Mouse (Mus musculus) forebrain, embryonic 15.5 days (tissue): ENCODE data around the gene Adam8. TPM values are rescaled to one million over a fixed set of nuclear protein-coding genes. Genes with fewer than 3 reads are reported as not detected.

Source experiments
- ATAC-seq: fragments of 200-750 bp; cut with Nextera tagmentation; replicated peaks from 2 replicates; pipeline ENCODE4 v1.8.0; 2017; ENCODE audit warnings: mild to moderate bottlenecking, moderate TSS enrichment, moderate library complexity
- H3K27ac ChIP-seq: fragments of 300-500 bp; sonication (generic); replicated peaks from 2 replicates; pipeline ENCODE4 v1.5.1; 2015; ENCODE audit warnings: mild to moderate bottlenecking, inconsistent platforms
- H3K27me3 ChIP-seq: fragments of 300-500 bp; sonication (generic); 2 replicates; pipeline ENCODE4 v1.6.1; 2015; ENCODE audit warnings: inconsistent platforms
- H3K36me3 ChIP-seq: fragments of 300-500 bp; sonication (generic); 2 replicates; pipeline ENCODE4 v1.6.1; 2015; ENCODE audit warnings: mild to moderate bottlenecking, inconsistent platforms
- H3K4me1 ChIP-seq: fragments of 300-500 bp; sonication (generic); 2 replicates; pipeline ENCODE4 v1.6.1; 2015; ENCODE audit warnings: inconsistent platforms
- H3K4me2 ChIP-seq: fragments of 300-500 bp; sonication (generic); replicated peaks from 2 replicates; pipeline ENCODE4 v1.6.1; 2015; ENCODE audit warnings: mild to moderate bottlenecking, inconsistent platforms
- H3K4me3 ChIP-seq: fragments of 300-500 bp; sonication (generic); 2 replicates; pipeline ENCODE4 v1.5.1; 2015; ENCODE audit warnings: mild to moderate bottlenecking, inconsistent platforms
- H3K9ac ChIP-seq: fragments of 300-500 bp; sonication (generic); replicated peaks from 2 replicates; pipeline ENCODE4 v1.6.1; 2015; ENCODE audit warnings: mild to moderate bottlenecking, inconsistent platforms
- H3K9me3 ChIP-seq: fragments of 300-500 bp; sonication (generic); 2 replicates; pipeline ENCODE4 v1.6.1; 2016; ENCODE audit warnings: inconsistent platforms
- WGBS: fragments of 180-500 bp; shearing (Covaris S2); methylation state at CpG from one replicate; pipeline ENCODE4 v1.1.7; 2015; ENCODE audit warnings: mixed read lengths; 5-methylcytosine and 5-hydroxymethylcytosine counted together
- polyA plus RNA-seq: library from polyadenylated mRNA; unstranded; fragments of >200 nt; fragmentation: Nextera tagmentation; extraction: Ambion mirVana; gene quantifications from 2 replicates; pipeline ENCODE4 v1.2.1, GENCODE M21; 2015

Adam8 gene
- polyA plus RNA-seq, 1 experiment from 2014 or later = 3.1 TPM

GRCm38 (mm10) chr7:140001086-140001740, 8.9 kb upstream of the Adam8 start:
- Histone ChIP-seq H3K9ac (no peak overlapping the region), H3K4me1 (no peaks in the 10 kb centered on the region), H3K4me3 (no peak overlapping the region), H3K36me3 (peaks cover 78% of the 10 kb centered on the region), H3K27ac (no peak overlapping the region), H3K4me2 (no peak overlapping the region), H3K9me3 (no peaks in the 10 kb centered on the region), H3K27me3 (no peaks in the 10 kb centered on the region)
- WGBS = 49% methylated on average over 12 of the region's 12 CpGs
- ATAC-seq = no peak

DNA sequence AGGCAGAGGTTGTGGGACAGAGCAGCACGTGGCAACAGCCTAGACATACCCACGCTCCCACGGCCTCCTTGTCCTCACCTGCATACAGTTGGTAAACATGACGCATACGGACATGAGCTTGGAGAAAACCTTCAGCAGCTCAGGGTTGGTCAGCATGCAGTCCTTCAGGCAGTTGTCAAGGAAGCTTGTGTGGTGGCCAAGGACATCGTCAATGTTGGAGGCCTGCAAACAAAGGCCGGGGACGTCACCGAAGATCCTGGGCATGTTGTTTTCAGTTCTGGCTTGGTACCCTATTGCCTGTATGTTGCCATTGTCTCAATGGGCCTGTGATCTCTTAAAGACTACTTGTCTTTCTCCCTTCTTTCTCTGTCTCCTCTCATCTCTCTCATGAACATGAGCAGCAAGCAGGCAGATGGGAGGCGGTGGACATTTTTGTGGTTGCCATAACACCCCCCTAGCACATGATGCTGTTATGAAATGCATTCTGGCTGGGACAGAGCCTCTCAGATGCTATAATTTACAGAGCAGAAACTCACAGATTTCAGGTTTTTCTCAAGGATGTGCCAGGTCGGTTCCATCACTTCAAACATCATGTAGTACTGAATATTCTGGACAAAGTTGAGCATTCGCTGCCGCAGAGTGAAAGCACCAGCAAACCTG, 6.5 kb upstream of the Adam8 start:
- ATAC-seq = no peak
- H3K9me3 ChIP-seq = no peaks in the 10 kb centered on the region
- H3K9ac ChIP-seq = no peak overlapping the region
- WGBS = 95% methylated on average over 13 of the region's 13 CpGs
- H3K4me3 ChIP-seq = no peak overlapping the region
- H3K4me1 ChIP-seq = no peaks in the 10 kb centered on the region
- no peaks in the 10 kb centered on the region for H3K27me3 ChIP-seq
- no peak overlapping the region for H3K27ac ChIP-seq
- H3K36me3 ChIP-seq = peaks cover 71% of the 10 kb centered on the region
- no peak overlapping the region for H3K4me2 ChIP-seq

- WGBS = 23% methylated on average over 3 of the region's 3 CpGs
- ATAC-seq = peak; percentile 66; the same call in 1 of the 2 replicates
- Histone ChIP-seq H3K4me3 (no peak overlapping the region), H3K9me3 (no peaks in the 10 kb centered on the region), H3K4me2 (no peak overlapping the region), H3K4me1 (no peaks in the 10 kb centered on the region), H3K27ac (no peak overlapping the region), H3K36me3 (peaks cover 46% of the 10 kb centered on the region), H3K9ac (no peak overlapping the region), H3K27me3 (no peaks in the 10 kb centered on the region)
Observed at GRCm38 (mm10) chr7:139994676-139995075, 2.3 kb upstream of the Adam8 start.

- H3K9ac ChIP-seq = no peak overlapping the region
- H3K4me3 ChIP-seq = no peak overlapping the region
- H3K36me3 ChIP-seq = peaks cover 43% of the 10 kb centered on the region
- H3K4me2 ChIP-seq = no peak overlapping the region
- no peaks in the 10 kb centered on the region for H3K9me3 ChIP-seq
- WGBS = 83% methylated on average over 4 of the region's 4 CpGs
- no peaks in the 10 kb centered on the region for H3K27me3 ChIP-seq
- peak; percentile 38; the same call in 1 of the 2 replicates for ATAC-seq
- no peaks in the 10 kb centered on the region for H3K4me1 ChIP-seq
- no peak overlapping the region for H3K27ac ChIP-seq
Observed at GRCm38 (mm10) chr7:139994202-139994601, 1.8 kb upstream of the Adam8 start.

- no peak overlapping the region for H3K4me3 ChIP-seq
- ATAC-seq = no peak
- H3K4me2 ChIP-seq = no peak overlapping the region
- no peak overlapping the region for H3K27ac ChIP-seq
- H3K9ac ChIP-seq = no peak overlapping the region
- H3K27me3 ChIP-seq = no peaks in the 10 kb centered on the region
- WGBS = 94% methylated on average over 6 of the region's 6 CpGs
- H3K9me3 ChIP-seq = no peaks in the 10 kb centered on the region
- H3K4me1 ChIP-seq = no peaks in the 10 kb centered on the region
- H3K36me3 ChIP-seq = peaks cover 37% of the 10 kb centered on the region
Observed at GRCm38 (mm10) chr7:139993532-139993931, 1.2 kb upstream of the Adam8 start.

DNA sequence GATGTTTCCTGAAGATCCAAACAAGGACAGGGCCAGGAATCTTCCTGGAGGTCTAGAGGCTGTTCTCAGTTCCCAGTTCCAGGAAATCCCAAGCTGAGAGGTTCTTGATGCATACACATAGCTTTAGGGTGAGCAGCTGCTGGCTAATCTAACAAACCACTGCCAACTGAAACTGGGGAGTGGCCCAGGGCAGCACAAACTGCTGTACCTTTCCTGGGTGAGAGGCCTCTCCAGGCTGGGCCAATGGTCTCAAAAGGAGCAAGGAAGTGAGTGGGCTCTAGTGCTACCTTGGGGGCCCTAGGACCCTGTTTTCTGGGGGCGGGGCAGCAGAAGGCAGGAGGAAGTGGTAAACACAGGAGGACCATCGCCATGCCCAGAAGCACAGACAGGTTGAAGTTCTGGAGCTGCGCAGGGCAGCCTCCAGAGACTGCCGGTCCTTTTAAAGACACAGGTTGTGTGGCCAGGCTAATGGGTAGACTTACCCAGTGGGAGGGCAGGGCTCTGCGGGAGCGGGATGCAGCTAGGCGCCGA, 1.4 kb downstream of the Adam8 start:
- H3K4me3 ChIP-seq = no peak overlapping the region
- no peaks in the 10 kb centered on the region for H3K4me1 ChIP-seq
- H3K4me2 ChIP-seq = no peak overlapping the region
- no peak overlapping the region for H3K9ac ChIP-seq
- ATAC-seq = no peak
- H3K9me3 ChIP-seq = no peaks in the 10 kb centered on the region
- H3K27me3 ChIP-seq = no peaks in the 10 kb centered on the region
- peaks cover 11% of the 10 kb centered on the region for H3K36me3 ChIP-seq
- no peak overlapping the region for H3K27ac ChIP-seq
- WGBS = 59% methylated on average over 8 of the region's 8 CpGs

DNA sequence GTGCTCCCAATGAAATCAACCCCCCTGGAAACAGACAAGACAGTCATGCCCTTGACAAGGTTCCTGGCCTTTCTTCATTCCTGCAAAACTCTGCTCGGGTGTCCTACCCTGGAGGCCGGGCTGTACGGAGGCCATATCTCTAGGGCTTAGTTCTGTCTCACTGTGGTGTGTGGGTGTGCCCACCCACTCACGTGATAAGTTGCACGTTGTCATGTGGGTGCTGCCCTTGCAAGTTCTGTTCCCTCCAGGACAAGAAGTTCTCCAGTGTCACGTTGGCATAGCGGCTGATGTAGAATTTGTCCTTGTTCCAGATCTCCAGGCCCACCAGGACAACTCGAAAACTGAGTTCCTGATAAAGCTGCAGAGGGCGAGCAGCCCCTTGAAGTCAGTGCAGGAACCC, 4.1 kb downstream of the Adam8 start:
- 94% methylated on average over 9 of the region's 9 CpGs for WGBS
- H3K27ac ChIP-seq = no peak overlapping the region
- ATAC-seq = no peak

GRCm38 (mm10) chr7:139984505-139984904, 7.9 kb downstream of the Adam8 start:
- H3K9me3 ChIP-seq = no peaks in the 10 kb centered on the region
- WGBS = 93% methylated on average over 11 of the region's 11 CpGs
- ATAC-seq = no peak

More for the DNA sequence above, 4.1 kb downstream of the Adam8 start:
- Histone ChIP-seq H3K4me2 (no peak overlapping the region), H3K4me1 (no peaks in the 10 kb centered on the region), H3K9ac (no peak overlapping the region), H3K9me3 (no peaks in the 10 kb centered on the region), H3K4me3 (no peak overlapping the region), H3K27me3 (no peaks in the 10 kb centered on the region), H3K36me3 (no peaks in the 10 kb centered on the region)

GRCm38 (mm10) chr7:139982058-139982457, 10.3 kb downstream of the Adam8 start:
- Histone ChIP-seq H3K4me1 (peaks cover 12% of the 10 kb centered on the region), H3K4me2 (no peak overlapping the region), H3K4me3 (no peak overlapping the region), H3K36me3 (no peaks in the 10 kb centered on the region), H3K27me3 (0 out of 2 replicates have a peak, but pooled peaks cover 1% of the 10 kb centered on the region), H3K9me3 (no peaks in the 10 kb centered on the region), H3K9ac (no peak overlapping the region), H3K27ac (no peak overlapping the region)
- ATAC-seq = no peak
- 88% methylated on average over 11 of the region's 11 CpGs for WGBS

More at GRCm38 (mm10) chr7:139984505-139984904, 7.9 kb downstream of the Adam8 start:
- Histone ChIP-seq H3K27me3 (no peaks in the 10 kb centered on the region), H3K4me2 (no peak overlapping the region), H3K4me1 (no peaks in the 10 kb centered on the region), H3K27ac (no peak overlapping the region), H3K4me3 (no peak overlapping the region), H3K36me3 (no peaks in the 10 kb centered on the region), H3K9ac (no peak overlapping the region)

DNA sequence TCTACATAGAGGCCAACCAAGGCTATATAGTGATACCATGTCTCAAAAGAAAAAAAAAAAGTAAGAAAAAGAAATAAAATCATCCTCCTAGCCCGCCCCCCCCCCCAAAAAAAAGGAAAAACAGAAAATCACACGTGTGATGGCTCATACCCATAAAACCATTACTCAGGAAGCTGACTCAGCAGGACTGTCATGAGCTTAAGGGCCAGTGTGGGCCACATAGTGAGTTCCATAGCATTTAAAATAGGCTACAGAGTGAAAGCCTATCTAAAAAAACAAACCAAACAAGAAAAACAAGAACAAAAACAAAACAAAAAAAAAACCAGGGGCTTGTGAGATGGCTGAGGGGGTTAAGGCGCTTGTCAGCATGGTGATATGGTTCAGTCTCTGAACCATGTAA, 11.6 kb downstream of the Adam8 start:
- Histone ChIP-seq H3K4me2 (no peak overlapping the region), H3K9me3 (no peaks in the 10 kb centered on the region), H3K9ac (no peak overlapping the region), H3K36me3 (no peaks in the 10 kb centered on the region), H3K27ac (no peak overlapping the region), H3K27me3 (0 out of 2 replicates have a peak, but pooled peaks cover 3% of the 10 kb centered on the region), H3K4me1 (peaks cover 12% of the 10 kb centered on the region), H3K4me3 (no peak overlapping the region)
- WGBS = 52% methylated on average over 3 of the region's 3 CpGs
- no peak for ATAC-seq

DNA sequence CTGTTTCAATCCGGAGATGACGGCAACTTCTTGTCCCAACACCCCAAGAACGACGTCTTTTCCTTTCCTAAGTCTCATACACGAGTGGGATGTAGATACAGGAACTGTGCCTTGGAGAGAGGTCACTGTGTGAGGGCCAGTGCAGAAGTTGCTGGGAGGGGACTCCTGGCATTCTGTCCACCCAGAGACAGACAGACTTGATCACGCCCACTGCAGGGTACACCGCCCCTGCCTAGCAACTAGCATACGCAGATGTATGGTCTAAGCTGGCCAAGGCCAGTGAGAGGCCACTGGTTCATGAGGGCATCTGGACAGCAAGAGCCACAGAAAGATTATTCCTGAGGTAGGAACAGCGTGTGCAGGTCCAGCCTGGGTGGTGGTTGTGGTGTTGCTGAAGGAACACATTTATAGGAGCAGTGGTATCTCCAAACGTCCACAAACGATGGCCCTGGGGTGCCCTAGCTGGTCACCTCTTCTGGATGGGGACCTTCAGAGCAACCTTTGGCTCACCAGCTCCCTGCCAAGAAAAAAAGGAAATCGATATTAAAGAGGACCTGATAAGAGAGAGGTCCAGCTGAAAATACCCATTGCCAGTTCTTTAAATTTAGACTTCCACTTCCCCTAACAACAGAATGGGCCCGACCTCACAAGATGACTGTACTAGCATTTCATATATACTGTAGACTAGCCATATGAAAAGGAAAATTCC, 13.2 kb downstream of the Adam8 start:
- Histone ChIP-seq H3K4me3 (peak overlapping the region; percentile 67), H3K27me3 (0 out of 2 replicates have a peak, but pooled peaks cover 3% of the 10 kb centered on the region), H3K9ac (peak overlapping the region; percentile 66), H3K9me3 (no peaks in the 10 kb centered on the region), H3K27ac (no peak overlapping the region), H3K4me1 (peaks cover 12% of the 10 kb centered on the region), H3K36me3 (no peaks in the 10 kb centered on the region), H3K4me2 (peak overlapping the region; percentile 91)
- WGBS = 40% methylated on average over 13 of the region's 13 CpGs
- peak; percentile 51 for ATAC-seq
